Mouse (Mus musculus) erythroblast, embryonic 14.5 days (primary cell): ENCODE results near the gene Itgb2.

ENCODE experiments used
- GATA1 ChIP-seq: IDR thresholded peaks from 2 replicates; pipeline ENCODE4 v1.6.1; 2012; ENCODE audit warnings: low read length, inconsistent platforms, mixed read lengths
- TAL1 ChIP-seq: IDR thresholded peaks from 3 replicates; pipeline ENCODE4 v1.6.1; 2012; ENCODE audit warnings: low read length, inconsistent platforms, mixed read lengths

GRCm38 (mm10) chr10:77582285-77582618, 52.2 kb downstream of the Itgb2 start:
- TF ChIP-seq GATA1 (no peak), TAL1 (no peak)
